Mouse (Mus musculus): Measurements from ENCODE around the gene Ankrd44. TPM values are rescaled to one million over a fixed set of nuclear protein-coding genes. Genes with fewer than 3 reads are reported as not detected.
A peak's percentile ranks its signal among the peaks of the same experiment; 100 is the strongest.

Gene Ankrd44
- total and polyA plus RNA-seq, 3 experiments = 2.3 to 17.0 (median 12.7) TPM

DNA sequence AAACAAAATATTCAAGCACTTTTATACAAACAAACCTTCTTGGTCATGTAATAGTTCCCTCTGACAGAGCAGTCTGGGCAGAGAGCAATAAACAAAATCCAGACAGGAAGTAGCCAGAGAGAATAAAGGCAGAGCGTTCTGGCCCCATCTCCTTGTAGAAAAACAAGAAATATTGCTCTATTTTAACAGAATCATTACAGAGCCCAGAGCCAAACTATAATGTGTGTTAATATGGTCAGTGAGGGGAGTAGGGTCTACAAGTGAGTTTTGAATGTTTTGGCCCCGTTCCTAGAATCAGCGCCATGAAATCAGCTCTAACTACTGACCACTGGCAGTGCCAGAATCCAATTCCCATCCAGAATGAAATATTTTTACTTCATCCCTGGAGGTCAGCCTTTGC, 38.3 kb downstream of the Ankrd44 start:
- no peak for DNase-seq

DNA sequence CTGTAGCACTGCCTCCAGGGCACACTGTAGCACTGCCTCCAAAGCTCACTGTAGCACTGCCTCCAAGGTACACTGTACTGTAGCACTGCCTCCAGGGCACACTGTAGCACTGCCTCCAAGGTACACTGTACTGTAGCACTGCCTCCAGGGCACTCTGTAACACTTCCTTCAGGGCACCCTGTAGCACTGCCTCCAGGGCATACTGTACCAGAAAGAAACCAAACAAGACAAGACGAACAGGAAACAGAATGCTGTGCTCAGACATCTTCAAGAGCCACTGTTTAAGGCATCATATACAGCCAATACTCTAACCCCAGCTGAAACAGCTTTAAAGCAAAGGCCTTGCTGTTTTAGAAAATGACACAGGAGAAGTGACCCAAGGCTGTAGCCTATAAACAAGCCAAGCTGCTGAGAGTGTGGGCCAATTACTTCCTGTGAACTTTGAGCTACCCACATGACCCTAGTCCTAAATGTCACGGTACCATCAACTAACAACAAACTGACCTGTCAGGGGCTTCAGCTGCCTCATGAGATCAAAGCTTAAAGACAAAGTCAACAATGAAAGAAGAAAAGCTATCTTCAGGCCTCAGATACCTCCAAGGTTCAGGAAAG, 43.2 kb downstream of the Ankrd44 start:
- DNase-seq = no peak

DNA sequence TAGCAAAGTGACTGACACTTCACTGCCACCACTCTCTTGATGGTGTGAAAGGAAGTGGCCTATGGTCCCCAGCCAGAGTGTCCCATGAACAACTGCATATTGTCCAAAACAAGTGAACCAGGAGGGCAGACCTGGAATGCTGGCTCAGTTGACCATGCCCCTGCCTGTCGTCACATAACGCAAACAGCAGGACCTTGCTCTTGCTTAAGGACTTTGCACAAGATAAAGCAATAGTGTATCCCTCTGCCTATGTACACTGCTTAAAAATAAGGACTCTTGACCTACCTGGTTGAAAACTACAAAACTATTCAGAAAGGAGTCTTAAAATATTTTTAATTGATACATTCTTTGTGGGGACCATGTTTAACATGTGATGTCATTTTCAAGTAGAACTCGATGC, 44.7 kb downstream of the Ankrd44 start:
- DNase-seq = no peak

DNA sequence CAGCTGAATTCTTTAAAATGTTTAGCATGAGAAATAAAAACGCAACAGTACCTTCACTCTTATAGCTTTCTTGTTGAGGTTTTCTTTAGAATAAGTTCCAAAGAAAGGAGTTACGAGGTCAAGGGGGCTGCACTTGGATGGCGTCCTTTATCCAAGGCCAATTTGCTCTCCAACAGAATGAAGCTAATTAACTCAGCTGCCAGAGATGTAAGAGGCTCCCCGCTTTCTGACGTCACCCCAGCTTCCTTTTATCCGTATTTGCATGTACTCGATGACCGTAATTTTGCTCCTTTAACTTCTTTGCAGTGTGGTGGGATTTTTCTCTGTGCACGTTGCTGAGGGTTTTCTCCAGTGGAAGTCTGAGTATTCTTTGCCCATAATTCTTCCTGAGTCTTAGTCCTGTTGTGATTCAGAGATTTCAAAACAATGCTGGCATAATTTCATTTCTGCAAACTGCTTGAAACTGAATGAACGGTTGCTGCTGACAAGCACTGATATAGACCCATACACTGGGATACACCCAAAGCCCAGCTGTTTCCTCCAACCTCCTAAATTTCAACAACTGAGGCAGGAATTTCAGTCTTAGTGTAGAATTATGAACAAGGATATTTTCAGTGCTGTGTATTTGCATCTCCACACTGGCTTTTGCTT, 48.6 kb downstream of the Ankrd44 start:
- peak; percentile 26 for DNase-seq

DNA sequence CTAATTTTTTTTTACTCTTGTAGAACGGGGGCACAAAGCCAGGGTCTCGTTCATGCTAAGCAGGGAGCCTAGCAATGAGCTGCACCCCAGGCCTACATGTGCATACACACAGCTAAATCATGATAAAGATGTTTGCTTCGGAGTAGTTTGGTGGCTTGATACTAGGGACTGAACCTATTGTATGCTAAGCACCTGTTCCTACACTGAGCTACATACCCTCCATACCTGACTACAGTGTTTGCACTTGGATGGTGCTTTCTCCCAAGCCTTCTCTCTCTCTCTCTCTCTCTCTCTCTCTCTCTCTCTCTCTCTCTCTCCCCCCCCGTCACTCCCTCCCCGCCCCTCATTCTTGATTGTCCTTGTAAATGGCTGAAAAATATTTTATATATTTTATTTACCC, 49.2 kb downstream of the Ankrd44 start:
- no peak for DNase-seq

DNA sequence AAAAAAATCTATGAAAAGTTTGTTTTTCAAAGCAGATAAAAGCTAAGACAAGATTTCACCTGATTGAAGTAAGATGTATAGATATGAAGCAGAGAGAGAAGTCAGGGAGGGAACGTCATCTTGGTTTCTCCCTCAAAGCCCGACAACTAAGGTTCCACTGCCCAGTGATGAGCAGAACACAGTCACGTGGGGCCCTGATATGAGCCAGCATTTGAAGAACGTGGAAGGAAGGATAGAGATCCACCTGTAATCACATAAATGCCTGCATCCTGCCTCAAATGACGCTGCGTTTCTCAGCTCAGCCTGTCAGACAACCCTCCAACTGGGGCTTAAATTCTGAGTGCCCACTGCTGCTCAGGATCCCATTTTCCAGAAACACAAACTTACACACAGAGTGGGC, 52.1 kb downstream of the Ankrd44 start:
- DNase-seq = no peak

DNA sequence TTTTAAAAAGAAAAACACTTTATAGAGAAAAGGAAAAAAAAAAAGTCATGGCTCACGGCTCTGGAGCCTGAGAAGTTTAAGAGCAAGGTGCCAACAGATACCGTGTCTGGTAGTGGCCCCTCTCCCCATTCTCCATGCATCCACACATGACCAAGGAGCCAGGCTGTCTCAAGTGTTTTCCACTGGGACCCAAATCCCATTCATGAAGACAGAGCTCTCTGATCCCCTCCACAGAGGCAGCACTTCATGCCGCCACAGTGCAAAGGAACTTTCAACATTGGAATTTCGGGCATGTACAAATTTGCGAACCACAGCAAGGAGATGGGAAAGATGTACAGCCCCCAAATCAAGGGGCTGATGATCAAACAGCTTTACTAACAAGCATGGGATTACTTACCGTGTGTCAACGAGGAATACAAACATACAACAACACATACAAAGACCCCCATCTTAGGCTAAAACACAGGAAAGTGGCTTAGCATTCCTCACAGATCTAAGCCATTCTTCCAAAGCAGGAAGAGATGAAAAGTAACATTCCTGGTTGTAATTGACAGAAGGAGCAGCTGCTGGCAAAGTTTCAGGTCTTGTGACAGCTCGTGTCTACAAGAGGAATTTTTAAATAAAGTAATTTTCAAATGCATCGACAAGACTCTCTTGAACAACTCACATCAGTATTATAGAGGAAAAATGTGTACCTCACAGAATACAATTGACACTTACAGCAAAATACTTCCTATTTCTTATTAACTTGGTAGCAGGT, 53.1 kb downstream of the Ankrd44 start:
- DNase-seq = no peak

DNA sequence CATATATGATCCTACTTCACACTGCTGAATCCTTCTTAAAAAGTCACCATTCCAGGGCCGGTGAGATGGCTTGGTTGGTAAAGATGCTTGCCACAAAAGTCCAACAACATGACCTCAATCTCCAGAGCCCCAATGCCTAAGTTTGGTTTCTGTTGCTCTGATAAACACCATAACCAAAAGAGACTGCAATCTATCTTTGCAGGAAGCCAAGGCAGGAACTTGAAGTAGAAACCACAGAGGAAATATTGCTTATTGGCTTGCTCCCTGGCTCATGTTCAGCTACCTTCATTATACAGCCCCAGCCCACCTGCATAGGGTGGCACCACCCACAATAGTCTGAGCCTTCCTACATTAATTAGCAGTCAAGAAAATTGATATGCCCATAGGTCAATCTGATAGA, 54.9 kb downstream of the Ankrd44 start:
- no peak for DNase-seq

DNA sequence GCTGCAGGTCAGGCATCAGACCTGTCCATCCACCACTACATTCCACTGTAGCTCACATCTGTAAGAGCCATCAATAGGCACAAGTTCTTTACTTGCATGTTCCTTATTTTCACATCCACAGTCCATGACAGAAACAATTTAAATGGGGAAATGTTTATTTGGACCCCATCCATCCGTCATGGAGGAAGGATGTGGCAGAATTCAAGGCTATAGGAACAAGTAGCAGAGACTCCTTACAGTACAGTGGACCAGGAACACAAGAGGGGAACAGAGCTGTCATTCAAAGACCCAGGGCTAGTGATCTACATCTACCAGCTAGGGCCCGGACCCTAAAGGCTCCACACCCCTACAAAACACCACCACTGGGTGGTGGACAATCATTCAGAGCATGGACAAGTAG, 55.6 kb downstream of the Ankrd44 start:
- no peak for DNase-seq

DNA sequence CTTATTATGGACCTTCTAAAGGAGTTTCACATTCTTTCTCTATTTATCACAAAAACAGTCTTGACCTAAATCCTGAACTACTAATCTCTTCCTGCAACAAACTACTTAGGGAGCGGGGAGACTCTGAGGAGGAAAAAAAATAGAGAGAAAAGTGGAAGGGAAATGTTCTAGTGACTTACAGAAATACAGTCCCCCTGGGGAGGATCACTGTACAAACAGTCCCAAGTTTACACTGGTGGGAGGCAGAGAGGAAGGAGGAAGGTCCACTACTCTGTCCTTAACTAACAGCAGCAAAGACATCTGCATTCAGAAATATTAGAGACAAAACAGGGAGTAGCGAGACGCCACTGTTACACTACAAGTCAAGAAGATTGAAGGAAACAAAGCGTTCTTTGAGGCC, 59.0 kb downstream of the Ankrd44 start:
- no peak for DNase-seq

DNA sequence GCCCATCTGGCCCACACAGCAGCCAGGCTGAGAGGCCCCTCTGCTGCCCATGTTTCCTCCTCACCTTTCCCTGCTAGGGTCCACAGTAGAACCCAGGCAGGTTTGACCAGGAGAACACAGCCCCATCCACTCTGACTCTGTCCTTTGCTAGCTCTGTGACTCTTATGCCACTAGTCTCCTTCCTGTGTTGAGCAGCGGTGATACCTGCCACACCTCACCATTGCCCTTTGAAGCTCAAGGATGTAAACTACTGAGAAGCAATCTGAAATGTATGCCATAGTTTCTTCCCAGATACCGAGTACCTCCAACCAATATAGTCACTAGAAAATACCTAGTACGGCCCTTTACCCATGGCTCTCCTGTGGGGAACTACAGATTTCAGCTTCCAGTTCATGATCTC, 60.1 kb downstream of the Ankrd44 start:
- no peak for DNase-seq

DNA sequence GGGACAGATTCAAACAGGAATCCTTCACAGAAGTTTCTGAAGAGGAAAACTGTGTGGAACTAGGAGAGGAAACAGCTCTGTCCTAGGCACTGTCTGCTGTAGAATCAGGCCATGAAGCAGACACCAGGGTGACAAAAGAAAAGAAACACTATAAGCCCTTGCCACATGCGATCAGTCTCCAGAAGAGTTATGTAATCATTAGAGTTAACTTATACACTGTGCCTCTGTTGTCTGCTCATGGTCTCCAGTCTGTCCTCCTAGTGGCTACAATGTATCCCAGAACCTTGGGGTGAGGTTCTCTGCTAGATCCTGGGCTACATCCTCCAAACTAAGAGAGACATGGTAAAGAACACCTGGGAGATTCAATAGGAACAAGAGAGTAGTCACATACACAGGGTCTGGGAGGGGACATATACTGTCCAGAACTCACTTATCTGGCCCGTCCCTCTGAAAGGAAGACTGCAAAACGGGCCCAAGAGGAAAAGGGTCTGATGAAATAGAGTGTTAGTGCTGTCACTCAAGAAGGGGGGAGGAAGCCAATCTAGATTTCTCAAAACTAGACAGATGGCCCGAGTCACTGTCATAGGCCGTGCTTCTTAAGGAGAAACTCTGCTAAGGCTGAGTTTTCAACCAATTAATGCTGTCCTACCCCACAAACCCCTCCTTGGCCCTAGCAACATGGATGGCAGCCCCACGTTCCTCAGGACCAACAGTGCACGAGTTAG, 61.1 kb downstream of the Ankrd44 start:
- no peak for DNase-seq

DNA sequence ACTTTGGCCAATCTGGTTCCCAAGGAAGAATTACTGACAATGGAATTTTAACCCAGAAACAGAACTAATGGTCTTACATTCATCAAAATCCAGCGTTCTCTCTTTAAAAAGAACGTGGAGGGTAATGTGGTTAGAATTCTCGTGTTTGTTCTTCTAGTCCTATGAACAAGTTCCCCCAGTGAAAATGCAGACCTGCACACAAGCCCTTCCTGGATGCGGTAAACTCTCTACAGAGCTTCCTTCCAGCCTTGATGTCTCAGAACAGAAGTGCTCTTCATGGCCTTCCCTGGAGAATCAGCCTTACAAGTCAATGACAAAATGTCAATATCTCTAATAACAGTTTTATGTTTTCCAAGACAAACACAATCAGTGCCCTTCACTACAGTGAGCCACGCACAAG, 65.8 kb downstream of the Ankrd44 start:
- DNase-seq = no peak

DNA sequence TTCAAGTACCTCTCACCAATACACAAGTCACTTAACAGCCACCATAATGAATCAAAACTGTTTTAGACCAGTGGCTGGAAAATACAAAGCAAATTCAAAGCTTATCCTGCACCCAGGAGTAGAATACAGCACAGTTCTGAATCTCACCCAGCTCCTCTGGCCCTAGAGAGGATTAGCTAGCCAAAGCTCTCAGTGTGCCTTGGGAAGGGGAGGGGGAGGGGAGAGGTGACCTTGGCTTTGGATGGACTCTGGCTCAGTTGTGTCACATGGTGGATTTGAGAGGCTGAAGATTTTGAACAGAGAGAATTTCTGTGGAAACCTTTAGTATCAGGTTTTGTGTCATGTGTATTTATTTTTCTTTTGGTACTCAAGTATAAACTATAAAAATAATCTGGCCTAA, 66.3 kb downstream of the Ankrd44 start:
- DNase-seq = peak; percentile 35

DNA sequence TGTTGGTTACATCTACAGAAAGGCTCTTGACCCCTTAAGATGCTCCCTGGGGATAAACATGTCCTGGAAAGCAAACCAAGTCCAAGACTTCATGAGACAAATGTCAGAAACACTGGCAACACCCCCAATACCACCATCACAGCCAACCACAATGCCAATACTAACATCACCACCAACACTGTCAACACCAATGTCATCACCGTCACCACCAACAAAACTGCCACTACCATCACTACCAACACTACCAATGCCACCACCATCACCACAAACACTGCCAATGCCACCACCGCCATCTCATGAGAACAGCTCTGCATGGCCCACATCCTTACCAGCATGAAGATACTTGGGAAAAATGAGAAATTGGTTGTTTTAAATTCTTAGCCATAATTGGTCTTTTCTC, 67.3 kb downstream of the Ankrd44 start:
- no peak for DNase-seq

DNA sequence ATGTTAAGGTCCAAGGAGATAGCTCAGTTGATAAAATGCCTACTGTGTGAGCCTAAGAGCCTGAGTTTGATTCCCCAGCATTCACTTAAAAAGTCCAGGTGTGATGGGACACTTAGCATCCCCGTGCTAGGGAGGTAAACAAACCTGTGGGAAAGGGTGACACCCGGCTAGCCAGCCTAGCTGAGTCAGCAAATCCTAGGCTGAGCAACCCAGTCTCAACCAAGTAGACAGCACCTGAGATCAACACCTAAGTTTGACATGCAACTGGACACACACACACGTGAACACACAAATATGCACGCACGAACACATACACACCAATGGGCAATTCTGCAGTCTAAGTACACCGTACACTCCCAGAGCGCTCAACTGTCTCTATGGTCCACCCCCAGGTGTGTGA, 69.7 kb downstream of the Ankrd44 start:
- DNase-seq = no peak

DNA sequence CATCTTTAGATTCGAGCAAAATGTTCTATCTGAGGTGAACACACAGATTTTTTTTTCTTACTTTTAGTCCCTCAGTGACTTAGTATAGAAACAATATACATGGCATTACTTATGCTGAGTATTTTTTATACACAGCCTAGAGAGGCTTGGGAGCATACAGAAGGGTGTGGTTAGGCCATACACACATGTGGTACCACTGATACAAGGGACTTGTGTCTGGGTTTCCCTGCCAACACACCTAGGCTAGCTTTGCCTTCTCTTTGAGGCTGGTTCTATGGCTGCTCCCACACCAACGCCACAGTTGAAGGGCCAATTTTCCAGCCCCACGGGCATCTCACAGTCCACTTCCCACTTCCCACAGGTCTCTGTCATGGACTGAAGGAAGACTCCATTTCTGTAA, 70.2 kb downstream of the Ankrd44 start:
- DNase-seq = no peak

DNA sequence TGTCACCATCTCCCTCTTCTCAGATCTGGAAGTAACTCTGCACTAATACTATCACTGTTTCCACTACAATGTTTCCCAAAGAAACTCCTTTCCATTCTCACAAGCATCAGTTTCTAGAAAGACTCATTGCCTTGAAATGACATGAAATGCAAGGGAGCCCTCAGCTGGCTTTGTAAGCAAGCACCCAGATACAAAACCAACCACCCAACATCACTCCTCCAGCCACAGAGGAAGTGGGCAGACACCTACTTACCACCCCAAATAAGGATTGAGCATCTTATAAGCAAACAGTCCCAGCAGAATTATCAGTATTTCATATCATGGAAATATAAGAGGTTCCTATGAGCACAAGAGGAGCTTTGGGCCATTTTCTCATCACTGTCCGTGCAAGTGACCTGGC, 71.8 kb downstream of the Ankrd44 start:
- DNase-seq = no peak

DNA sequence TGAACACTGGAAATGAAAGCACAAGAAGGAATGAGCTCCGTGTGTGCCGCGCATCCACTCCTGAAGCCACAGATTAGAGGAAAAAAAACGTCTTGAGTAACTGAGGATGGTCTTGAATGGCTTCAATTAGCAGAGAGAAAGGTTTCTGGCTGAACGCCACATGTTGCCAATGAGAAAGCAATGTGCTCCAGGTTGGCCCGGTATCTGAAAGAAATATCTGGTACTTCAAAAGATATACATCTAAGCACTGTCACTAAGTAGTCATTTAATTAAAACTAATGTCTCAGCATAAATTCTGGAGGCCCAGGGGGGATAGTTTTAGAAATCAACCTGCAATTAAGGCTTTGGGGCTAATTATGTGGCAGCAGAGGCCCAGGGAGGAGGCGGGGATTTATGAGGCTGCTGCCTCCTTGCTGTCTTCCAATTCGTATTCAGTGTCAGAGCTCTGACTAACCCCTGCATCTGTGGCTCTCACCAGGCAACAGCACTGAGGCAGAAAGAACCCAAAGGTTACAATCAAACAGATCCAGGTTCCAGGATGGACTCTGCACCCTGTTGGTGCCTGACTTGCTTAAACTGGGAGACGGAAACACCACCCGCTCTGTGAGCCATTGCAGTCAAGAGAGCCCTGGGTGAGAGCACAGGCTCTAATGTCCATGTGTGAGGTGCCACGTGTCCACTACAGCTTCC, 72.7 kb downstream of the Ankrd44 start:
- no peak for DNase-seq

DNA sequence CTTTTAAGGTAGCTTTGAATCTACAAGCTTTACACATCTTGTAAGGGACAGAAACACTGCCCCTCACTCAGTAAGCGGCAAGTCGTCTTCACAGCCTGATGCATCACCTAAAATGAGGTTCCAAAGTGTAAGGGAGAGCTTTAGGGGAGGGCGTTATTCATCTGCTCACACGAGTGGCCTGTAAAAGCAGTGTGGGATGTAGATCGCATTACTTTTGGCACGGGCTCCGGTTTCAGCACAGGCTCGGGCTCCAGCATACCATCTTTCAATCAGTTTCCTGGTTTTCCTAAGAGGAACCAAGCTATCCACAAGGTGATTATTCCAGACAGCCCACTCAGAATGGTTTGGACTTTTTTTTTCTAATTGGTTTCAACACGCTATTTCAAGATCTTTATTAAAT, 74.6 kb downstream of the Ankrd44 start:
- DNase-seq = no peak

DNA sequence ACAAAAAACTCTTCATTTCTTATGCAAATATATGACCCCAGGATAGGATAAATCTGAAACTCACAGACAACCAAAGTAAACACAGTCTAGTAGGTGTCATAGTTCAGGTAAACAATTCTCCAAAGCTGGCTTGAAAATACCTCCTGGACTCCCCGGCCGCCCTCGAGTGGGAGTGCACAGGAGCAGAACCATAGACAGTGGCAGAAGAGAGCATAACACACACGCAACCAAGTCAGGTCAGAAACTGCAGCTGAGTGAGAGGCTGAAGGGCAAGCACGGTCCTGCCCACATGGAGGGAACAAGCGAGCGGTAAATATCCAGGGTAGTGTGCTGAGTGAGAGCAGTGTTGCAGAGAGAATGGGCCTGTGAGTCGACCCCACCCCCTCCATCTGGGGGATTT, 76.1 kb downstream of the Ankrd44 start:
- no peak for DNase-seq

DNA sequence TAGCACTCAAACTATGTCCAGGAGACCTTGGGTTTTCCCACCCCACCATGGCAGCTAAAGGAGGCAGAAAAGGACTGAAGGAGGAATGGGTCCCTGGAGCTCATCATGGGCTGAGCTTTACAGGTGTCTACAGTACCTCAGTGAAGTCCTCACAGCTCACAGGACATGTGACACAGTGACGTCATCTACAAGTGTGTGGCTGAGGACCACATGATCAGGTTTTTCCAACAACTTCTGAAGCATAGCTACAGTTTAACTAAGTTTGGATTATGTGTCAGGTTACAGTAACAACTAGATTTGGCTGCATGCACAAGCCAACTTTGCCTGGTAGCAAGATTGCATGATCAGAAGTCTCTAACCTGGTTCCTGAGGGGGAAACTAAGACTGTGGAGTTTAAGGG, 78.9 kb downstream of the Ankrd44 start:
- DNase-seq = no peak
